Mouse (Mus musculus) Patski (cell line): ENCODE results near the gene Ercc6l. TPM values are rescaled to one million over a fixed set of nuclear protein-coding genes. Genes with fewer than 3 reads are reported as not detected.

ENCODE experiments used
- ATAC-seq: fragments of 100-300 bp; one replicate; pipeline ENCODE4 v1.8.0; 2021
- CTCF ChIA-PET: fragments of 350-600 bp; sonication (Branson Sonifier 250); formaldehyde crosslinking; loops from one replicate; lab custom pipeline; 2022; ENCODE audit warnings: inconsistent platforms; lab: Charles Lee
- POLR2A ChIA-PET: fragments of 350-600 bp; sonication (Branson Sonifier 250); formaldehyde crosslinking; loops from one replicate; lab custom pipeline; 2022; ENCODE audit warnings: antibody characterized with exemption, inconsistent platforms; lab: Charles Lee
- DNase-seq: peaks from one replicate; pipeline ENCODE4 v3.0.0-alpha.2; 2011; ENCODE audit warnings: low read depth, low spot score
- H3K27me3 ChIP-seq: fragments of 371-371 bp; one replicate; pipeline ENCODE4 v1.5.1; 2021
- CTCF ChIP-seq: fragments of 100-300 bp; IDR thresholded peaks from one replicate; pipeline ENCODE4 v1.5.1; 2021
- in situ Hi-C: fragments of 300-500 bp; cut with MboI; formaldehyde crosslinking; loops from 3 replicates; pipeline ENCODE4 v1.11.1; 2018; ENCODE audit warnings: low pct_unique_long_range_greater_than_20kb, mixed read lengths
- polyA plus RNA-seq: library from polyadenylated mRNA; unstranded; gene quantifications from one replicate; pipeline ENCODE4 v1.2.3, GENCODE M21; 2021

Ercc6l gene
- polyA plus RNA-seq: 5.7 TPM

- no peak for TF ChIP-seq CTCF
- POLR2A ChIA-PET: interaction anchor here (0.5 kb wide), 1 partner anchor 89 kb away, joined by 3 read pairs; no protein-coding TSS in a partner anchor
- in situ Hi-C loops: loop anchor here (10.0 kb wide), 1 partner anchor 192 kb away; no protein-coding TSS in a partner anchor
- peak; percentile 86 for ATAC-seq
- CTCF ChIA-PET: no interaction called here
- H3K27me3 ChIP-seq: no peaks in the 10 kb centered on the region
- peak; percentile 41 for DNase-seq
These were observed at the start of gene Ercc6l for GRCm38 (mm10) chrX:102156618-102157422. Ercc6l (minus strand) TSS chrX:102157091.

- ChIA-PET POLR2A (no interaction called here), CTCF (no interaction called here)
- no peak for TF ChIP-seq CTCF
- DNase-seq (no peak), ATAC-seq (no peak)
- in situ Hi-C loops: no loop called here
- H3K27me3 ChIP-seq: peaks cover 9% of the 10 kb centered on the region
These were observed 33.9 kb upstream of the Ercc6l start for GRCm38 (mm10) chrX:102190840-102191239.

- CTCF ChIA-PET: interaction anchor here (1.2 kb wide), 1 partner anchor 26 kb away, joined by 3 read pairs; no protein-coding TSS in a partner anchor
These were observed 32.7 kb upstream of the Ercc6l start for GRCm38 (mm10) chrX:102189581-102189980.

GRCm38 (mm10) chrX:102188712-102189497 is 32.0 kb upstream of the Ercc6l start, which contains the start of gene Rps4x:
Rps4x (minus strand) TSS chrX:102189394.
- DNase-seq: no peak
- in situ Hi-C loops: no loop called here
- H3K27me3 ChIP-seq: no peaks in the 10 kb centered on the region
- peak; percentile 81 for ATAC-seq
- ChIA-PET POLR2A (interaction anchor here (0.7 to 1.2 kb wide), 3 partner anchors 17 to 318 kb away, joined by 3 to 4 read pairs (median 3); no protein-coding TSS in a partner anchor), CTCF (interaction anchor here (1.2 kb wide), 1 partner anchor 26 kb away, joined by 3 read pairs; no protein-coding TSS in a partner anchor)
- TF ChIP-seq CTCF: no peak

More at GRCm38 (mm10) chrX:102189581-102189980, 32.7 kb upstream of the Ercc6l start:
- no peak for TF ChIP-seq CTCF
- ATAC-seq: peak; percentile 15
- POLR2A ChIA-PET: no interaction called here
- no peaks in the 10 kb centered on the region for H3K27me3 ChIP-seq
- DNase-seq: no peak
- in situ Hi-C loops: no loop called here

GRCm38 (mm10) chrX:102187023-102187699 is 30.3 kb upstream of the Ercc6l start:
- no peak for DNase-seq
- CTCF ChIA-PET: no interaction called here
- ATAC-seq: no peak
- no peak for TF ChIP-seq CTCF
- in situ Hi-C loops: no loop called here
- POLR2A ChIA-PET: interaction anchor here (0.5 to 1.2 kb wide), 3 partner anchors 15 to 77 kb away, joined by 3 to 9 read pairs (median 3); no protein-coding TSS in a partner anchor
- peaks cover 4% of the 10 kb centered on the region for H3K27me3 ChIP-seq

- in situ Hi-C loops: no loop called here
- no peak for ATAC-seq
- CTCF ChIA-PET: no interaction called here
These were observed 25.7 kb upstream of the Ercc6l start for GRCm38 (mm10) chrX:102182575-102182974.

GRCm38 (mm10) chrX:102175538-102176287 is 18.8 kb upstream of the Ercc6l start:
- in situ Hi-C loops: no loop called here
- DNase-seq (no peak), ATAC-seq (no peak)
- CTCF ChIA-PET: no interaction called here
- POLR2A ChIA-PET: no interaction called here
- no peak for TF ChIP-seq CTCF
- peaks cover 8% of the 10 kb centered on the region for H3K27me3 ChIP-seq

More at GRCm38 (mm10) chrX:102182575-102182974, 25.7 kb upstream of the Ercc6l start:
- TF ChIP-seq CTCF: no peak
- no peak for DNase-seq
- POLR2A ChIA-PET: no interaction called here
- H3K27me3 ChIP-seq: peaks cover 9% of the 10 kb centered on the region

GRCm38 (mm10) chrX:102170900-102171299 is 14.0 kb upstream of the Ercc6l start:
- DNase-seq (no peak), ATAC-seq (no peak)
- no peak for TF ChIP-seq CTCF
- H3K27me3 ChIP-seq: peaks cover 8% of the 10 kb centered on the region
- CTCF ChIA-PET: no interaction called here
- POLR2A ChIA-PET: interaction anchor here (0.6 kb wide), 1 partner anchor 210 kb away, joined by 3 read pairs; no protein-coding TSS in a partner anchor
- in situ Hi-C loops: no loop called here

- POLR2A ChIA-PET: no interaction called here
- peaks cover 8% of the 10 kb centered on the region for H3K27me3 ChIP-seq
- ATAC-seq: no peak
- in situ Hi-C loops: no loop called here
- CTCF ChIA-PET: no interaction called here
- no peak for TF ChIP-seq CTCF
- DNase-seq: no peak
These were observed 13.2 kb upstream of the Ercc6l start for GRCm38 (mm10) chrX:102170135-102170534.
